In genomic region chr1:39192460-39192996, GRCm38 (mm10) we compare ENCODE assay signal across 7 mouse cellular contexts. TPM values are rescaled to one million over a fixed set of nuclear protein-coding genes. Genes with fewer than 3 reads are reported as not detected.
DNase-seq lines count a peak whose midpoint lies in the region; ATAC-seq and TF ChIP-seq lines count a peak whose summit lies in the region.

No protein-coding gene starts in this region.

- H3K27ac ChIP-seq in intestine, embryonic 14.5 days (ENCODE audit: low read depth): no peak overlapping the region
- H3K27ac ChIP-seq in limb, embryonic 11.5 days (replicated peaks; ENCODE audit: low read depth, low read length): no peak overlapping the region
- H3K27ac ChIP-seq in midbrain, embryonic 14.5 days (replicated peaks; ENCODE audit: low read depth, low read length): no peak overlapping the region
- peak overlapping the region; percentile 82 for H3K27ac ChIP-seq in stomach, postnatal 0 days (replicated peaks)

- peaks cover 42% of the 10 kb centered on the region for H3K27me3 ChIP-seq in intestine, embryonic 14.5 days (replicated peaks; ENCODE audit: control insufficient read depth, insufficient read depth, low read length)
- peaks cover 44% of the 10 kb centered on the region for H3K27me3 ChIP-seq in limb, embryonic 11.5 days (ENCODE audit: control insufficient read depth, insufficient read depth, low read length)
- peaks cover 53% of the 10 kb centered on the region for H3K27me3 ChIP-seq in midbrain, embryonic 14.5 days (ENCODE audit: control insufficient read depth, insufficient read depth, low read length)
- no peaks in the 10 kb centered on the region for H3K27me3 ChIP-seq in stomach, postnatal 0 days (ENCODE audit: control insufficient read depth, insufficient read depth, low read length)

- H3K4me1 ChIP-seq in intestine, embryonic 14.5 days (replicated peaks; ENCODE audit: control insufficient read depth, insufficient read depth, low read length): peaks cover 5% of the 10 kb centered on the region; the same call in 1 of the 2 replicates
- peaks cover 12% of the 10 kb centered on the region for H3K4me1 ChIP-seq in limb, embryonic 11.5 days (ENCODE audit: control insufficient read depth, insufficient read depth, low read length)
- 0 out of 2 replicates have a peak, but pooled peaks cover 15% of the 10 kb centered on the region for H3K4me1 ChIP-seq in midbrain, embryonic 14.5 days (ENCODE audit: control insufficient read depth, insufficient read depth, low read length)
- no peaks in the 10 kb centered on the region for H3K4me1 ChIP-seq in stomach, postnatal 0 days (replicated peaks; ENCODE audit: control insufficient read depth, insufficient read depth)

- no peaks in the 10 kb centered on the region for H3K36me3 ChIP-seq in intestine, embryonic 14.5 days (ENCODE audit: control insufficient read depth, insufficient read depth, low read length)
- H3K36me3 ChIP-seq in limb, embryonic 11.5 days (ENCODE audit: control insufficient read depth, insufficient read depth, low read length): no peaks in the 10 kb centered on the region
- no peaks in the 10 kb centered on the region for H3K36me3 ChIP-seq in midbrain, embryonic 14.5 days (ENCODE audit: control insufficient read depth, insufficient read depth, low read length)
- H3K36me3 ChIP-seq in stomach, postnatal 0 days (ENCODE audit: control insufficient read depth, insufficient read depth, low read length): no peaks in the 10 kb centered on the region

- peak; percentile 87 for DNase-seq in adrenal gland, postnatal 10 days
- DNase-seq in embryo, embryonic 11 days: peak; percentile 39
- peak; percentile 33 to 71 for DNase-seq in gastrocnemius, postnatal 4 days (ENCODE audit: low spot score in 2 of 2)
- DNase-seq in intestine, embryonic 14.5 days (ENCODE audit: low spot score): peak; percentile 69
- DNase-seq in limb, embryonic 11.5 days (ENCODE audit: low spot score): peak; percentile 47
- DNase-seq in midbrain, embryonic 14.5 days: peak; percentile 55
- peak; percentile 86 for DNase-seq in stomach, postnatal 0 days (ENCODE audit: low spot score)

- peak; percentile 45 for TF ChIP-seq CTCF in stomach, postnatal 0 days (IDR thresholded peaks at IDR 0.05; ENCODE audit: low read depth)

- H3K9ac ChIP-seq in intestine, embryonic 14.5 days (ENCODE audit: low read length): no peak overlapping the region; the same call in 1 of the 2 replicates
- no peak overlapping the region for H3K9ac ChIP-seq in limb, embryonic 11.5 days (ENCODE audit: low read length)
- H3K9ac ChIP-seq in midbrain, embryonic 14.5 days (replicated peaks; ENCODE audit: low read length): peak overlapping the region; percentile 67; the same call in 1 of the 2 replicates
- H3K9ac ChIP-seq in stomach, postnatal 0 days (ENCODE audit: low read length): peak overlapping the region; percentile 82

- H3K9me3 ChIP-seq in intestine, embryonic 14.5 days (ENCODE audit: control insufficient read depth, low read length): no peaks in the 10 kb centered on the region
- no peaks in the 10 kb centered on the region for H3K9me3 ChIP-seq in limb, embryonic 11.5 days (ENCODE audit: control insufficient read depth, low read length)
- no peaks in the 10 kb centered on the region for H3K9me3 ChIP-seq in midbrain, embryonic 14.5 days (ENCODE audit: control insufficient read depth, low read length)
- H3K9me3 ChIP-seq in stomach, postnatal 0 days (ENCODE audit: control insufficient read depth, low read length): no peaks in the 10 kb centered on the region

- WGBS in intestine, embryonic 14.5 days: 2% methylated on average over 27 of the region's 28 CpGs
- 2% methylated on average over 28 of the region's 28 CpGs for WGBS in limb, embryonic 11.5 days
- WGBS in midbrain, embryonic 14.5 days: 1% methylated on average over 28 of the region's 28 CpGs
- WGBS in stomach, postnatal 0 days: 3% methylated on average over 23 of the region's 28 CpGs

- no peak; the same call in 1 of the 2 replicates for ATAC-seq in intestine, embryonic 14.5 days (replicated peaks; ENCODE audit: low FRiP score, low TSS enrichment, low read depth)
- ATAC-seq in limb, embryonic 11.5 days (ENCODE audit: insufficient number of reproducible peaks, low FRiP score, low TSS enrichment, low read depth): no peak
- ATAC-seq in midbrain, embryonic 14.5 days (ENCODE audit: low FRiP score, low TSS enrichment): no peak
- ATAC-seq in stomach, postnatal 0 days (ENCODE audit: low FRiP score, low TSS enrichment): peak; percentile 69

- peak; percentile 67 for TF ChIP-seq EP300 in stomach, postnatal 0 days (optimal IDR thresholded peaks at IDR 0.05)

- peak overlapping the region; percentile 100 for H3K4me2 ChIP-seq in intestine, embryonic 14.5 days (ENCODE audit: low read length)
- peak overlapping the region; percentile 98 for H3K4me2 ChIP-seq in limb, embryonic 11.5 days (ENCODE audit: low read depth, severe bottlenecking)
- H3K4me2 ChIP-seq in midbrain, embryonic 14.5 days (ENCODE audit: low read length): peak overlapping the region; percentile 99
- H3K4me2 ChIP-seq in stomach, postnatal 0 days (replicated peaks; ENCODE audit: low read depth): peak overlapping the region; percentile 100

- peak overlapping the region; percentile 62 for H3K4me3 ChIP-seq in intestine, embryonic 14.5 days (ENCODE audit: low read depth, low read length)
- peak overlapping the region; percentile 56 for H3K4me3 ChIP-seq in limb, embryonic 11.5 days (ENCODE audit: low read depth, low read length)
- H3K4me3 ChIP-seq in midbrain, embryonic 14.5 days (replicated peaks; ENCODE audit: low read depth, low read length): peak overlapping the region; percentile 67
- H3K4me3 ChIP-seq in stomach, postnatal 0 days (ENCODE audit: low read depth, low read length): peak overlapping the region; percentile 78

RNA-seq across cellular contexts. Expression of gene Npas2, which starts 1.0 kb away (rescaled TPM):
- 1 to 10 TPM; 6.2 to 7.6 TPM for total RNA-seq in adrenal gland, postnatal 10 days (2021)
- total RNA-seq in gastrocnemius, postnatal 4 days (2021): 1 to 10 TPM; 7.4 to 7.5 TPM
- 0.27 and 0.28 TPM in 2 replicates for polyA plus RNA-seq in intestine, embryonic 14.5 days (2014; fragmentation: Nextera tagmentation; extraction: Ambion mirVana)
- polyA plus RNA-seq in limb, embryonic 11.5 days (2014; fragmentation: Nextera tagmentation; extraction: Ambion mirVana): 0.03 TPM in 1 of 2 replicates, not detected in the other
- 0.33 and 0.42 TPM in 2 replicates for polyA plus RNA-seq in midbrain, embryonic 14.5 days (2014; fragmentation: Nextera tagmentation; extraction: Ambion mirVana)
- polyA plus RNA-seq in stomach, postnatal 0 days (2015; fragmentation: Nextera tagmentation; extraction: Ambion mirVana): 1.7 and 2.3 TPM in 2 replicates

Comparison
In these comparisons a context has a peak if more than half of its experiments do, and no peak if none do; other contexts are left out.
1. H3K9ac ChIP-seq: peak in midbrain, embryonic 14.5 days (single experiment) and stomach, postnatal 0 days (single experiment); none in intestine, embryonic 14.5 days (single experiment) and limb, embryonic 11.5 days (single experiment).
2. Peak in every context shown above with its lines, with median percentiles within 50 percentile points of each other: DNase-seq, H3K4me2 ChIP-seq and H3K4me3 ChIP-seq.